Mouse (Mus musculus): ENCODE results near the gene Tial1.

- TF ChIP-seq CTCF (IDR thresholded peaks at IDR 0.05; ENCODE audit: low read depth) (no peak), EP300 (IDR thresholded peaks at IDR 0.05; ENCODE audit: low read depth) (no peak)
Observed at GRCm38 (mm10) chr7:128408265-128408664, 53.3 kb downstream of the Tial1 start.
